Mouse (Mus musculus): ENCODE data around the gene Srebf2. TPM values are rescaled to one million over a fixed set of nuclear protein-coding genes. Genes with fewer than 3 reads are reported as not detected.
"Not testable (repeated sequence)": the region's sequence is repeated elsewhere in the genome, so short reads cannot be mapped to it uniquely, and the experiment has no call there.

Srebf2 gene
- 10 to 100 TPM; 79.0 to 84.5 TPM for total RNA-seq (2021)

DNA sequence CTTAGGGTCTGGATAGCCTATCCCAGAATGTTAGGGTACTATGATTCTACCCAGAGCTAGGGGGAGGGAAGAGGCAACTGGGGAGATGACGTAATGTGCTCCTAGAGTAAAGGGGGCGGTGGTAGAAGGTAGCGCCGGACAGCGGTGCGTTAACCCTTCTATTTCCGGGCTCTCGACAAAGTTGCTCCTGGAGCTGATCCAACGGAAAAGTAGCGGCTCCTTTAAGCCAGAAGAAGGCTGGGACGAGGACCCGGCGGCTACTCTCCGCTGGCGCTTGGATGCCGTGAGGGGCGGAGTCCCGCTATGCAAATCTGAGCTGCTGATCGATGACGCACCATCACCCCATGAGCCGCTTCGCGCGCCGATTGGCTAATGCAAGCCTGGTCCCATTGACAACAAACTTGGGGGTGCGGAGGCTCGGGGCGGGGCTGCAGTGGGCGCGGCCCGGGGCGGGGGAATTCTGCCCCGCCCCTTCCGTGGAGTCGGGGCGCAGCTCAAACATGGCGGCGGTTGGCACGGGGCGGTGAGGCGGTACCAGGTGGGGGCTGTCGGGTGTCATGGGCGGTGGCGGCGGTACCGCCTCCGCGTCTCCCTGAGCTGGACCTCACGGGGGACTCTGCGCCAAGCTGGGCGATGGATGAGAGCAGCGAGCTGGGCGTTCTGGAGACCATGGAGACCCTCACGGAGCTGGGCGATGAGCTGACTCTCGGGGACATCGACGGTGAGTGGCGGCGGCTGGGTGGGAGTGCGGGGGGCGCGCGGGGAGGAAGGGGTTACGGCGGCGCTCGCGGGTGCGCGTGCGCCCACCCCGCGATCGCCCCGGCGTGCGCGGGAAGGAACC, at the start of gene Srebf2:
Gene Srebf2, plus strand, starts transcription at position 412 of the 841 bp plus-strand sequence.
- peak; percentile 98 for DNase-seq

DNA sequence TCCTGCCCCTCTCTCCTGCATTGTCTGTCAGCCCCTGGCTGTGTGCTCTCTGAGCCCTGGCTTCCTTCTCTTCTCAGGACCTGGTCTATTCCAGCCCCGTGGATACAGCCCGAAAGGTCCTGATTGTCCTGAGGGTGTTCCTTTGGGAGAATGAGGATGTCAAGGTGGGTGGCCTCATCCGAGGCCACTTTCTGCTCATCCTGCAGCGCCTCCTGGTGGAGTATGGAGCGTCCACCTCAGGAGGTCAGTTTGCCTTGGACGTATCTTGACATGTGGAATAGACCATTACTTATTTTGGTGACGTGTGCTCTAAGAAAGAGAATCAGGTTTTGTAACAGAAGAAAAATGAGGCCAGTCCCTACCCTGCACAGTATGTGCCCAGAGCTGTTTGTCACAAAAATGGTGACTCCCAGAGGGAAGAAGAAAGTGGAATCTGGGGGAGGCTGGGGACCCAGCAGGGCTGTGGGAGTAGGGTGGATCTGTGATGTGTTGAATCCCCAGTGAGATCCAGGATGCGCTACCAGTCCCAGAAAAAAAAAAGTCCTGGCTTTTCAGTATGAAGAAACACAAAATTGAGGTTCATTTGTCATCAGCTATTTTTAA, 39.9 kb upstream of the Srebf2 start:
- peak; percentile 72 for DNase-seq

DNA sequence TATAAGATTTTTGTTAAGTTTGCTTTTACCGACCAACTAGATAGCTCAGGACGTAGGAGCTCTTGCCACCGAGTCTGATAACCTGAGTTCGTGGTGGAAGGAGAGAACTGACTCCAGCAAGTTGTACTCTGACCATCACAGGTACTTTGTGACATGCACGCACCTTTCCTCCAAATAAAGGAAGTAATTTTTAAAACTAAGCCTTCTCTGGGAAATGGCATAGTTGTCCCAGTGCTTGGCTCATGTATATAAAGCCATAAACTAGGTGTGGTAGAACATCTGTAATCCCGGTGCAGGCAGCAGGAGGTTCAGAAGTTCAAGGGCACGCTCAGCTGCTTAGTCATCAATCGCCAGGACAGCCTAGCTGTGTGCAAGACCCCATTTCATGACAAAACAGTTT, 26.4 kb upstream of the Srebf2 start:
- no peak for DNase-seq

DNA sequence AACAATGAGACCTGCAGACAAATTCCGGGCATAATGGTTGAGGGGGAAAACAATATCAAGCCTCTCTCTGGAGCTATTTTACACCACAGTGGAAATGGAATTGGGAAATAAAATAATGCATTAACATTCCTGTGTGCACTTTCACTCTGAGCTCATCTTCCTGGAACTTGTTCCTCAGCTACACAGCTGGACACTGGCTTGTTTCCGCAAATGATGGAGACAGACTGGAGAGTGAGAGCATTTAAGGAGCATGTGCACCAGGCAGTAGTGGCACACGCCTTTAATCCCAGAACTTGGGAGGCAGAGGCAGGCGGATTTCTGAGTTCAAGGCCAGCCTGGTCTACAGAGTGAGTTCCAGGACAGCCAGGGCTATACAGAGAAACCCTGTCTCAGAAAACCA, 20.3 kb upstream of the Srebf2 start:
- not testable (repeated sequence) for DNase-seq

DNA sequence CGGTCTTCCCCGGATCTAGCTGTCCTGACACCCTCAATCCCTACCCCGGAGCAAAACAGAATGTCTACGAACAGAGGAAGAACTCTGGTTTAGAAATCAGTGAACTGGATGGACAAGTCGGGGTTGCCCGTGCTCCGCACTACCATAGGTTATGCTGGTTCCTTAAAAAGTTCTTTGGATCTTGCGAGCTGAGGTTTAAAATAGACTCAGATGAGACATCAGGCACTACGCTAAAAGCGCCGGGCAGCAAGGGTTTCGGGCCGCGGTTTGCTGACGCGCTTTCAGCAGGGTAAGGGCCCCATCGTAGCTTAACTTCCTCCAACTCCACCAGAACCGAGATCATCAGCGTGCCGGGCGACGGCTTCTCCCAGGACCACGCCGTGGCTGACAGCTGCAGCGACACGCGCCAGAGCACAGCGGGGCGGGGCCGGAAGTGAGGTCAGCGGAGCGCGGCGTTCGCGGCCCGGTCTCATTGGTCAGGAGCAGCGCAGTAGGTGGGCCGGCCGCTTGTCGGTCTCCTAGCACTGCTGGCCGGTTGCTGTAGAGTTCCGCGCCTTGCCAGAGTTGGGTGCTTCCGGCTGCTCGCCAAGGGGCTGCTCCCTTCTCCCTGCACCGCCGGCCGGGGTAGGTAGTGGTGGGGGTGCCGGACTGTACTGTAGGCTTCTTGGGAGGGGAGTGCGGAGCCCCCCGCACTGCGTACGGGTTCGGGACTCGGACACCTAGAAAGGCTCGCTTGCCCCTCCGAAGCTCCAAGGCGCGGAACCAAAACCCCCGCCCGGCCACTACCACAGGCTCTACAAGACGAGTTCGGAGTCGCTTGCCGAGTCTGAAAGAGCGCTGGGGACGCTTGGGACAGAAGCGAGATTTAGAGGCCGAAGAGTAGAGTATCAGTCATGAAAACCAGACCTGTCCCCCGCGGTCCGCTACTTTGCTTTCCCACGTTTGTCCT, 19.3 kb upstream of the Srebf2 start, which contains the start of gene Ccdc134:
Gene Ccdc134, plus strand, starts transcription at position 497 of the 949 bp plus-strand sequence.
- peak; percentile 97 for DNase-seq

DNA sequence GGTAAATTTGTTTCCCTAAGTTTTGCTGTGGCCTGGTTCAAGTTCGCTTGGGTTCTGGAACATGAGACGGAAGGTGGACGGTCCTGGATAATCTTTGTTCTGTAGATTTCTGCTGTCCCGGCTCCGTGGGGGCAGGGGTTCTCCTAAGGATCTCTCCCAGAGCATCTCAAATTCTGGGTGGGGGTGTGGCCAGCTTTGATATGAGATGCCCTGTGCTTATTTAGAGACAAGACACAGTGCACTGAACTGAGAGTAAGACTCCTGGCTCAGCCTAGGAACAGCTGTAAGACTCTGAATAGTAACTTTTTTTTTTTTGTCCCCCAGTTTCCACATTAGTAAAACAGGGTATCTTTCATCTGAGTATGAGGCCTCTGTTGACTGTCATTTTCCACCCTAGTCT, 18.6 kb upstream of the Srebf2 start:
- no peak for DNase-seq

DNA sequence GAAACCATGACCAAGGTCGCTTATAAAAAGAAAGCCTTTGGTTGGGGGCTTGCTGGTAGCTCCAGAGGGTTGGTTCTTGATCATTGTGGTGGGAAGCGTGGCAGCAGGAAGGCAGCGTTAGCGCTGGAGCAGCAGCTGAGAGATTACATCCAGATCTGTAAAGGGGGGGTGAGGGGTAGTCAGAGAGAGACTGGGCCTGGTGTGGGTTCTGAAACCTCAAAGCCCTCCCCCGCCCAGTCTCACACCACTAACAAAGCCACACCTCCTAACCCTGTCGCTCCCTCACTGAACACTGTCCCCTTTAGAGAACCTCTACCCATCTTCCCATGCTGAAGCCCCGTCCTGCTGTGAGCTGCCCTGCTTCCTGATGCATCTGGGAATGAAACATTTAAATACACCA, 16.4 kb upstream of the Srebf2 start:
- DNase-seq: no peak

DNA sequence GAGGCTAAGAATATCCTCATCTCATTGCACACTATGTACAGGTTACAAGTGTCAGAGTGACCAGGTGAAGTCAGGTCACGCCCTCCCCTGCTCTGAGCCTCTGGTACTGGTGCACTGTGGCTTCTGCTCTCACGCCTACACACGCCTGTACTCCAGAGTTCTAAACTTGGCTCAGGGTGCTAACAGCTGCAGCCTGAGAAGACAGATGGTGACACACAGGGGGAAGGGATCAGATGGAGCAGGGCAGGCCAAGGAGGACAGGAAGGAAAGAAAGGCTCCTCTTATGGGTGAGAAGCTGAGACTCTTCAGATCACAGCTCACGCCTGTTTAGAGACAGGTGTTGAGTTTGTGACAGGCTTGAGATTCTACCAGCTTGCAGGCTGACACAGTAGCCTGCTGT, 11.6 kb upstream of the Srebf2 start:
- DNase-seq: no peak

DNA sequence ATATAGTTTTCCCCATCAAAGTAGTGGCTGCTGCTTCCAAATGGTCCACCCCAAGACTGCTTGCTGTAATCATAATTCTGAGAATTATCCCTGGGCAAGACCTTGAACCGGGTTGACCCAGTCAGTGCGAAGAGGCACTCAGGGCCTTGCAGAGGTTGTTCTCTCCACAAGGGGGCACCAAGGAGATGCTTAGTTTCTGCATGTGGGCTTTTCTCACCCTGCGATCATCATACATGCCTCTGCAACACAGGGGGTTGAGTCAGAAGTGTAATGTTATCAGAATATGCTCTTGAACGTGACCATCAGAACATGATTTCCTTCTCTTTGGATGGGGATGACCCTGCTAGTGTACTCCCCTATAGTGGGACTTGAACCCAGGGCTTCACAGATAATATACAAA, 8.4 kb upstream of the Srebf2 start:
- peak; percentile 77 for DNase-seq

DNA sequence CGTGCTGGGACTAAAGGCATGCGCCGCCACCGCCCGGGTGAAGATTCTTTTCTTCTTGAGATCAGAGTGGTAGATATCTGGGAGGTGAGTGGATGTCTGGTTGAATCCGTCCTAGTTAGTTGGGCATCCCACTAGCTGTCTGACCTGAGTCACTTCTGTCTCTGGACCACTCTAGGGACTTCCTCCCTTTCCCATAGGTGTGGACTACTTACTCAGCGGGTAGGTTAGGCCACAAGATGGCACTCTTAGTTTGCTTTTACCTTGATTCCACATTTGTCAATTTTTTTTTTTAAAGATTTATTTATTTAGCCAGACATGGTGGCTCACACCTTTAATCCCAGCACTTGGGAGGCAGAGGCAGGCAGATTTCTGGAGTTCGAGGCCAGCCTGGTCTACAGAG, 7.8 kb upstream of the Srebf2 start:
- DNase-seq: peak; percentile 37

DNA sequence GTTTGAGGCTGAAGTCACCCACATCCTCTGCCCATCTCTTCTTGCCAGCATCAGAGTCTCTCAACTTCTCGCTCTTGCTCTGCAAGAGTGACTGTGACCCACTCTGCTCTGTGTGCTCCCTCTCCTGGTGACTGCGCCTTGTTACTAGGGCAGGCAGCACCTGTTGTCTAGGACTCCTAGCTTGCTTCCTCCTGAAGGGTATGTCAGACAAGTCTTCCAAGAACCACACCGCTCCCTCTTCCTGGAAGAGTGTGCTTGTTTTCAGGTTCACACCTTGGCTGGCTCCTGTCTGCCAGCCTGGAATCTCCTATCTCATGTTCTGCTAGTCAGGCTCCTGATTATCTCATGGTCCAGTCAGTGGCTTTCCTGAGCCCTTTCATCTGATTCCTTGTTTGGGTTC, 6.6 kb upstream of the Srebf2 start:
- DNase-seq: no peak

DNA sequence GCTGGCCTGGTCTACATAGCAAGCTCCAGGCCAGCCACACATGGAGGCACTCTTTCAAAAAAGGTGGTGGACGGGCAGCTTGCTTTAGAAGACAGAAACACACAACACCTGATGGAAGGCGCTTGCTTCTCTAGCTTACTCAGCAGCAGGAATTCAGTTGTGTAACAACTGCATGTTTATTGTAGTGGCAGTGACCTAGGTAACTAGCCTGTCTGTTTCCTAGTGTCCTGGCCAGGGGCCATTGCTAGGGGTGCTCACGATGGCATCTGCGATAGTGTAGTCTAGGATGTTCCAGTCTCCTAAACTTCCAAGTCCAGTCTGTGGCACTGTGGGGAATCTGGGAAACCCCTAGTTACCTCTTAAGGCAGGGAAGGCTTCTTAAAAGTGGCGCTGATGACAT, 2.8 kb upstream of the Srebf2 start:
- peak; percentile 52 for DNase-seq

DNA sequence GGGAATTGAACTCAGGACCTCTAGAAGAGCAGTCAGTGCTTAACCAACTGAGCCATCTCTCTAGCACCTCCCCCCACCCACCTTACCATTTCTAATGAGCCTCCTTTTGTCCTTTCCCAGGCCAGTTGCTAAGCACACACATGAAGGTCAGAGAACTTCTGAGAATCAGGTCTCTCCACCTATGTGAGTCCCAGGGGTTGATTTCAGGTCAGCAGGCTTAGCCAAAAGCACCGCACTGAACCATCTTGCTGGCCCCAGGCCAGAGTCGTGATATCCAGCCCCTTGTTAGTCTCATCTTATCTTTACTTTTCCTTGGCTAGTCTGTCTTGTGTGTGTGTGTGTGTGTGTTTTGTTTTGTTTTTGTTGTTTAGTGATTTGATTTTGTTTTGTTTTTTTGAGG, 1.6 kb upstream of the Srebf2 start:
- no peak for DNase-seq

DNA sequence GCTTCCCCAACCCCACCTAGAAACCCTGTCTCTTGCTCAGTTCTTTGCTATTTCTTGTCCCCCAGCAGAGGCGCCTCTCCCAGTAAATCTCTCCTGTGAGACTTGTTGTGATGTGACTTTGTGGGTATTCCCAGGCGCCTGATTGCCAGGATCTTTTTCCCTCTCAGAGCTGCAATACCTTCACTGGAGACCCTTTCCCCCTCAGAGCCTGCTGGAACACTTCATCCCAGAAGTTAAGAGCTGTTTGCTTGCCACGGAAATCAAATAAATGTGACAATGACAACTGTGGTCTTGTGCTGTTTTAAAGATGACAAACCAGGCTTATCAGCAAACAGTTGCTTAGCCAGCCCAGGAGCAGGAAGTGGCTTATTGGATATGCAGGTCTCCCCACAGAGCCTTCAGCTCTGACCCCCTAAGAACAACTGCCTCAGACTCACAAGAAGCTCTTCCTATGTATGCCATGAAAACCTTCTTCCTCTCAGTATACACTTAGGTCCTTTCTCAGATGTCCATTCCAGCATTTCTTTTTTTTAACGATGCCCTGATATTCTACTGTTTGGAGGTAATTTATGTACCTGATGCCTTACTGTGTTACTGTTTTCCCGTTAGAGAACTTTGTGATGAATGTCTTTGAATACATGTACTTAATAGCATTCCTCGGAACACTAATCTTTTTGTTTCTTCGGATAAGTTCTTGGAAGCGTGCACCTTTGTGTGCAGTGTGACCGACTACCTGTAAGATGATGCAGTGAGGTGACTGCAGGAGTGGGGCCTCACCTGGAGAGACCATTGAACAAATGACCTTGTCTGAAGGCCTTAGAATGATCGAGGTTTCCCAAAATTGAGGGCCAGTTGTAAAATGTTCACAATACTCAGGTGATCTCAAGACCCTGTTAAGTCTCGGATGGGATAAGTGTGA, 871 bp upstream of the Srebf2 start:
- no peak for DNase-seq

DNA sequence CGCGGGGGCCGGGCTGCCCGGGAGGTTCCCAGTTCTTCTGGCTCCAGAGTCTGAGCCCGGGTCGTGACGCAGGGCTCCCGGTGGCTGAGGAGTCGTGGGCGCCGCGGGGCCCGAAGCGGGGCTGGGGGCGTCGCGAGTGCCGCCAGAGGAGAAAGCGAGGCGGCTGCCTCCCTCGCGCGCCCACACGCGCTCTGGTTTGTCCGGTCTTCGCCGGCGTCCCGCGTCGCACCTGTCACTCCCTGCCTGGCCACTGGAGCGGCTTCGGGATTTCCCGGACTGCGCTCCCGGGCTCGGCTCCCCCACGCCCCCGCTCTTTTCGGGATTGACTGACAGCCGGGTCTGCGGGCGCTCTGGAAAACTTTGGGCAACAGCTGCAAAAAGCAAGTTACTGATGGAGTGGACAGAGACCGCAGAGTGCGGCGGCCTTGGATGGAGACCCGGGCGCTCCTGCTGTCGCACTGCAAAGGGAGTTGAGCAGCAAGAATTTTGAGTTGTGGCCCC, 680 bp downstream of the Srebf2 start:
- peak; percentile 76 for DNase-seq

DNA sequence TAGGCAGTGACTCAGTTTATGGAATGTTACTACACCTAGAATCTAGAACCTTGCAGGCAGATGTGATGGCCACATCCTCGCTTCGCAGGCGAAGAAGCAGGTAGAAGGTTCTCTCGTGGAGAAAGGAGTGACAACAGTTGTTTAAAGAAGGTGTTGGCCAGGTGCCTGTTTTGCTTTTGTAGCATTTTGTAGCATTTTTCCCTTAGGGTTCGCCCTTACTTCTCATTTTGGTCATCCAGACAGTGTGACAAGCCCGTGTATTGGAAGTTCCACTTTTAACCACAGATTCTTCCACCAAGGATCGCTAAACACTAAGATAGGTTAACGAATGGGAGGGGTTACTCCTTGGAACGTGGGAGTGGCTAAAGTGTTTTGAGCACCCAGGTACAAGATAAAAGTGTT, 1.5 kb downstream of the Srebf2 start:
- no peak for DNase-seq

DNA sequence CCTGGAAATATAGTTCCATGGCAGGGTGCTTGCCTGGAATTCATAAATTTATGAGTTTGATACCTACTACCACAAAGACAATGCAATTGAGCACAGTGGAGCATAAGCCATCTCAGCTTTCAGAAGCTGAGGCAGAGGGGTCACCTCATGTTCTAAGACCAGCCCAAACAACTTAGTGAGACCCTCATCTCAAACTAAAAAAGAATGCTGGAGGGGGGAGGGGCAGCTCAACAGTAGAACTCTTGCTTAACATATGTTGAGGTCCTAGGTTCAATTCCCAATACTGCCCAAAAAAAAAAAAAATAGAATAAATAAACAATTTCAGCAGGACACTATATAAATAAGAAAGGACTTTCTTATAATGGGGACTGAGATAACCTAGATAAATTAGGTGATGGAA, 3.1 kb downstream of the Srebf2 start:
- DNase-seq: no peak

DNA sequence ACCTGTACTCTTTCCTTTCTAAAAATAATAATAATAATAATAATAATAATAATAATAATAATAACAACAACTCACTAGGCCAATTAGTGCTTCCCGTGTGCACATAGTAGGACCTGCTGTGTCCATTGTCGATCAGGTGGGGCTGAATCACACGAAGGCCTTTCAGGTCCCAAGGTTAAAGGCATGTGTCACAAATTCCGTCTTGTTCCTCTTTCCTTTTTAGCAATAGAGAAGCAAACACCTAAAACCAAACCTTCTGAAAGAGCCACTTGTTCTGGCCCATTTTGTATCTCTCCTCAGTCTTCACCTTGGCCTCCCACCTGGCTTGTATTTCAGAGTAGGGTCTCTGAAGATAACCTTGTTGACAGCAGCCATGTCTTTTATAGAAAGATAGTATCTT, 4.2 kb downstream of the Srebf2 start:
- DNase-seq: no peak

DNA sequence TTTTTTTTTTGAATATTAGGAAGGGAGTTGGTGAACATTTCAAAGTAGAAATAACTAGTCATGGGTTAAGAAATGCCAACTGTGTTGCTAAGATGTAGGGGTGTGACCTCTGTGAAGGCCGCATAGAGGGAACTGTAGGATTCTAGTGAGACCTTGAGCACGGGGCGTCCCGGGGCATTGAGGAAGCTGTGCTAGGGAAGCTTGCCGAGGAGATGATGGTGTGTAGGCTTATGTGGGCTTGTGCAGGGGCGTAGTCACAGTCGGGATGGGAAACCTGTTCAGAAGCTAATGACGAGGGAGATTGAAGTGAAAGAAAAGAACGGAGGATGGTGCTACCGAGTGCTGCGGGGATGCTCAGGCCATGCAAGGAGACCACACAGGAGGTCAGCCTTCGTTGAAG, 5.0 kb downstream of the Srebf2 start:
- no peak for DNase-seq

DNA sequence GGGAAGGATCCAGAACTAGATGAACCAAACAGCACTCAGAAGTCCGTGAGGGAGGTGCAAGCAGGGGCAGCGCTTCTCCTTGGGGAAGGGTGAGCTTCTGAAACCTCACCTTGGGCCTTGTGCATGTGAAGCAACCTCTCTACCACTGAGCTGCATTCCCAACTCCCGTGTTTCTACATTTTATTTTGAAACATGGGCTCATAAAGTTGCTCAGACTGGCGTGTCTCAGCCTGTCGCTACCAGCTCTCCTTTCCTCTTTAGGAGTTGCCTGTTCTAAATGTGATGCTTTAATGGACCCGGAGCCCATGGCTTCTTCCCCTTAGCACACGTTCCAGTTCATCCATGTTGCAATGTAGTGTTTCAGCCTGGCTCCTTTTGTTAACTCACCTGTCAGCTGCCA, 5.5 kb downstream of the Srebf2 start:
- DNase-seq: no peak

DNA sequence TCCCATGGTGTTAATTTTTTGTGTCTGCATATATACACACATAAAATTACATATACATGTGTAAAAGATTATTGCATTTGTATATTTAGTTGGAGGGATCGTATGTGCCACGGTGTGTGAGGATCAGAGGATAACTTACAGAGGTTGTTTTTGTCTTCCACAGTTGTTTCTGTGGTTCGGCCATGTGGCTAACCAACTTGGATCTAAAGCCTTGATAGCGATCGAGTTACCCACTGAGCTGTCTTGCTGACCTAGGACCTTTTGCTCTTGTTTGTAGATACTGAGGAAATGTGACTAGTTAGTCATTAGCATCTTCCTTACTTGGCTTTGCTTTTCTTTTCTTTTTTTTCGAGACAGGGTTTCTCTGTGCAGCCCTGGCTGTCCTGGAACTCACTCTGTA, 9.3 kb downstream of the Srebf2 start:
- no peak for DNase-seq

DNA sequence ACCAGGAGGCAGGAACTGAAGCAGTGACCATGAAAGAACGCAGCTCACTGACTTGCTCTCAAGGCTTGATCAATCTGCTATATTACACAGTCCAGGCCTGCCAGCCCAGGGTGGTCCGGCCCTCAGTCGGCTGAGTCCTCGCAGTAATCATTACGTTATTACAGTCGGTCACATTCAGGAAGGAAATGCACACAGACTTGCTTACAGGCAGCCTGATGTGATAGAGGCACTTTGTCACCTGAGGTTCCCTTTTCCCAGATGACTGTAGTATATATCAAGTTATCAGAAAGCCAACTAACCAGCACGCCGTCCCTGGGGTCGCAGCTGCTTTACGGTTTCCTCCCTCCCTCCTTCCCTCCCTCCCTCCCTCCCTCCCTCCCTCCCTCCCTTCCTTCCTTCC, 9.9 kb downstream of the Srebf2 start:
- no peak for DNase-seq
